Mouse (Mus musculus): ENCODE measurements at regions not wholly inside any gene's neighbourhood (a gene's known extent, or its start where the extent isn't known, plus 50 kb on each side); places are given as distances from the start of the nearest gene placed in this dataset.

GRCm38 (mm10) chr10:21804761-21805160 lies 77.2 kb upstream of the Sgk1 start:
- TF ChIP-seq CTCF (conservative IDR thresholded peaks at IDR 0.05 in 1 of 2, IDR thresholded peaks at IDR 0.05 in 1 of 2; ENCODE audit: low read depth in 2 of 2, low read length in 2 of 2) (no peak), POLR2A (IDR thresholded peaks at IDR 0.05; ENCODE audit: low read depth, low read length) (no peak), TCF12 (IDR thresholded peaks at IDR 0.05; ENCODE audit: low read depth, low read length) (no peak), MAZ (IDR thresholded peaks at IDR 0.05; ENCODE audit: low read depth, low read length) (no peak), HCFC1 (IDR thresholded peaks at IDR 0.05; ENCODE audit: low read depth, low read length) (no peak), E2F4 (IDR thresholded peaks at IDR 0.05; ENCODE audit: insufficient replicate concordance, low read depth, low read length) (no peak), MXI1 (IDR thresholded peaks at IDR 0.05; ENCODE audit: low read depth, low read length) (no peak), UBTF (IDR thresholded peaks at IDR 0.05; ENCODE audit: low read depth, low read length) (no peak), MAX (IDR thresholded peaks at IDR 0.05; ENCODE audit: low read length) (no peak), GABPA (IDR thresholded peaks at IDR 0.05; ENCODE audit: insufficient replicate concordance, low read depth, low read length) (no peak), POLR2AphosphoS2 (IDR thresholded peaks at IDR 0.05; ENCODE audit: low read depth, low read length) (no peak), PAX5 (IDR thresholded peaks at IDR 0.05; ENCODE audit: low read length) (no peak), BHLHE40 (IDR thresholded peaks at IDR 0.05; ENCODE audit: low read depth, low read length) (no peak)

All from CH12.LX (cell line).